Mouse (Mus musculus) MEL (cell line): ENCODE measurements at regions not wholly inside any gene's neighbourhood (a gene's known extent, or its start where the extent isn't known, plus 50 kb on each side); places are given as distances from the start of the nearest gene placed in this dataset.

Experiments used
- DNase-seq: peaks from one replicate; pipeline ENCODE4 v3.0.0; 2011; ENCODE audit warnings: low read depth, low spot score
- H3K27ac ChIP-seq: 2 replicates; pipeline ENCODE4 v1.5.1; 2012; ENCODE audit warnings: low read depth, mild to moderate bottlenecking, control low read depth, low read length, moderate library complexity; ENCODE audit not compliant: control insufficient read depth
- H3K27me3 ChIP-seq, 2 experiments: fragments of 150-350 bp in 1 of 2; sonication (generic) in 1 of 2; 2 replicates each; pipeline ENCODE4 v1.6.1; 2012; ENCODE audit warnings: low read length in 2 of 2, mild to moderate bottlenecking in 2 of 2, improper control_type of control experiment in 1 of 2, moderate library complexity in 1 of 2; ENCODE audit not compliant: insufficient read depth in 2 of 2, control insufficient read depth in 1 of 2
- H3K36me3 ChIP-seq, 2 experiments: 2 replicates each; pipeline ENCODE4 v1.6.1; 2012 to 2014; ENCODE audit warnings: low read length in 2 of 2, improper control_type of control experiment in 1 of 2, inconsistent platforms in 1 of 2, mild to moderate bottlenecking in 1 of 2; ENCODE audit not compliant: insufficient read depth in 2 of 2, control insufficient read depth in 1 of 2
- H3K4me1 ChIP-seq, 2 experiments: fragments of 150-350 bp in 1 of 2; sonication (generic) in 1 of 2; 2 replicates each; pipeline ENCODE4 v1.6.1; 2012; ENCODE audit warnings: low read length in 2 of 2, improper control_type of control experiment in 1 of 2, mild to moderate bottlenecking in 1 of 2; ENCODE audit not compliant: insufficient read depth in 2 of 2, control insufficient read depth in 1 of 2
- H3K4me3 ChIP-seq, 2 experiments: fragments of 150-350 bp in 1 of 2; sonication (generic) in 1 of 2; 2 replicates each; pipeline ENCODE4 v1.5.1; 2012; ENCODE audit warnings: low read depth in 2 of 2, low read length in 2 of 2, mild to moderate bottlenecking in 2 of 2, moderate library complexity in 2 of 2, control low read depth in 1 of 2, improper control_type of control experiment in 1 of 2; ENCODE audit not compliant: control insufficient read depth in 1 of 2, insufficient read depth in 1 of 2
- H3K79me2 ChIP-seq: 2 replicates; pipeline ENCODE4 v1.6.1; 2012; ENCODE audit warnings: mild to moderate bottlenecking, low read length, moderate library complexity; ENCODE audit not compliant: control insufficient read depth, poor library complexity, insufficient read depth
- H3K9ac ChIP-seq: 2 replicates; pipeline ENCODE4 v1.6.1; 2012; ENCODE audit warnings: low read depth, mild to moderate bottlenecking, control low read depth, low read length, moderate library complexity; ENCODE audit not compliant: control insufficient read depth, poor library complexity, severe bottlenecking
- H3K9me3 ChIP-seq: fragments of 150-350 bp; sonication (generic); replicated peaks from 2 replicates; pipeline ENCODE4 v1.6.1; 2012; ENCODE audit warnings: mild to moderate bottlenecking, low read length, improper control_type of control experiment, moderate library complexity; ENCODE audit not compliant: insufficient read depth
- BHLHE40 ChIP-seq: IDR thresholded peaks from 2 replicates; pipeline ENCODE4 v1.6.1; 2012; ENCODE audit warnings: low read depth, mild to moderate bottlenecking, inconsistent platforms, low read length, improper control_type of control experiment, borderline replicate concordance
- CHD2 ChIP-seq: IDR thresholded peaks from 2 replicates; pipeline ENCODE4 v1.6.1; 2011; ENCODE audit warnings: low read length, improper control_type of control experiment
- CTCF ChIP-seq, 3 experiments: IDR thresholded peaks in 2 of 3; conservative IDR thresholded peaks in 1 of 3; 2 replicates each; pipeline ENCODE4 v1.5.1; 2011 to 2012; ENCODE audit warnings: low read length in 3 of 3, low read depth in 2 of 3, mild to moderate bottlenecking in 2 of 3, improper control_type of control experiment in 1 of 3, inconsistent platforms in 1 of 3, mixed read lengths in 1 of 3, moderate library complexity in 1 of 3; ENCODE audit not compliant: control insufficient read depth in 1 of 3, insufficient read depth in 1 of 3, poor library complexity in 1 of 3, severe bottlenecking in 1 of 3
- EP300 ChIP-seq, 2 experiments: IDR thresholded peaks; 2 replicates each; pipeline ENCODE4 v1.6.1; 2011; ENCODE audit warnings: improper control_type of control experiment in 2 of 2, low read length in 2 of 2, low read depth in 1 of 2, mild to moderate bottlenecking in 1 of 2
- ETS1 ChIP-seq: IDR thresholded peaks from 2 replicates; pipeline ENCODE4 v1.6.1; 2012; ENCODE audit warnings: low read depth, mild to moderate bottlenecking, inconsistent platforms, low read length, improper control_type of control experiment, moderate library complexity
- KAT2A ChIP-seq: conservative IDR thresholded peaks from 2 replicates; pipeline ENCODE4 v1.6.1; 2012; ENCODE audit warnings: low read depth, low read length, improper control_type of control experiment, inconsistent platforms
- MAX ChIP-seq: IDR thresholded peaks from 2 replicates; pipeline ENCODE4 v1.6.1; 2011; ENCODE audit warnings: low read length, improper control_type of control experiment
- MAZ ChIP-seq: IDR thresholded peaks from 2 replicates; pipeline ENCODE4 v1.6.1; 2012; ENCODE audit warnings: low read depth, mild to moderate bottlenecking, inconsistent platforms, low read length, improper control_type of control experiment
- NELFE ChIP-seq: IDR thresholded peaks from 2 replicates; pipeline ENCODE4 v1.6.1; 2011; ENCODE audit warnings: low read depth, low read length, improper control_type of control experiment
- POLR2A ChIP-seq, 2 experiments: IDR thresholded peaks; 2 replicates each; pipeline ENCODE4 v1.6.1; 2011 to 2012; ENCODE audit warnings: low read length in 2 of 2, mild to moderate bottlenecking in 2 of 2, control low read depth in 1 of 2, improper control_type of control experiment in 1 of 2, low read depth in 1 of 2, moderate library complexity in 1 of 2; ENCODE audit not compliant: control insufficient read depth in 1 of 2, insufficient read depth in 1 of 2, poor library complexity in 1 of 2
- POLR2AphosphoS2 ChIP-seq: IDR thresholded peaks from 2 replicates; pipeline ENCODE4 v1.6.1; 2011; ENCODE audit warnings: low read length, improper control_type of control experiment
- RCOR1 ChIP-seq: IDR thresholded peaks from 2 replicates; pipeline ENCODE4 v1.6.1; 2012; ENCODE audit warnings: low read depth, mild to moderate bottlenecking, inconsistent platforms, low read length, improper control_type of control experiment
- SIN3A ChIP-seq: IDR thresholded peaks from 2 replicates; pipeline ENCODE4 v1.6.1; 2012; ENCODE audit warnings: low read length, improper control_type of control experiment, inconsistent platforms
- TCF12 ChIP-seq: IDR thresholded peaks from 2 replicates; pipeline ENCODE4 v1.6.1; 2014; ENCODE audit warnings: low read depth, mild to moderate bottlenecking, inconsistent platforms, low read length, improper control_type of control experiment, moderate library complexity
- USF1 ChIP-seq: IDR thresholded peaks from 2 replicates; pipeline ENCODE4 v1.6.1; 2014; ENCODE audit warnings: low read depth, mild to moderate bottlenecking, inconsistent platforms, low read length, improper control_type of control experiment, moderate library complexity
- USF2 ChIP-seq, 2 experiments: IDR thresholded peaks; 2 replicates each; pipeline ENCODE4 v1.6.1; 2011 to 2012; ENCODE audit warnings: improper control_type of control experiment in 2 of 2, low read length in 2 of 2, borderline replicate concordance in 1 of 2, inconsistent platforms in 1 of 2, low read depth in 1 of 2, mild to moderate bottlenecking in 1 of 2; ENCODE audit not compliant: insufficient read depth in 1 of 2
- ZC3H11A ChIP-seq: IDR thresholded peaks from 2 replicates; pipeline ENCODE4 v1.6.1; 2012; ENCODE audit warnings: low read depth, mild to moderate bottlenecking, inconsistent platforms, low read length, improper control_type of control experiment

- Histone ChIP-seq H3K27ac (no peak overlapping the region), H3K9ac (no peak overlapping the region), H3K27me3 (no peaks in the 10 kb centered on the region), H3K36me3 (no peaks in the 10 kb centered on the region), H3K79me2 (no peaks in the 10 kb centered on the region), H3K4me3 (no peak overlapping the region), H3K4me1 (no peaks in the 10 kb centered on the region), H3K9me3 (no peaks in the 10 kb centered on the region)
- no peak for TF ChIP-seq BHLHE40
- TF ChIP-seq RCOR1: no peak
- TF ChIP-seq ETS1: no peak
- no peak for TF ChIP-seq TCF12
- TF ChIP-seq CTCF (IDR thresholded peaks at IDR 0.05 in 2 of 3, conservative IDR thresholded peaks at IDR 0.05 in 1 of 3; ENCODE audit: control insufficient read depth in 1 of 3, insufficient read depth in 1 of 3, low read depth in 2 of 3, low read length in 3 of 3, poor library complexity in 1 of 3, severe bottlenecking in 1 of 3): no peak
- TF ChIP-seq SIN3A: no peak
- TF ChIP-seq ZC3H11A: no peak
- TF ChIP-seq KAT2A: no peak
- TF ChIP-seq MAX: no peak
- no peak for TF ChIP-seq MAZ
- no peak for TF ChIP-seq EP300 (IDR thresholded peaks at IDR 0.05; ENCODE audit: low read depth in 1 of 2, low read length in 2 of 2)
- TF ChIP-seq NELFE: no peak
- no peak for TF ChIP-seq USF2 (IDR thresholded peaks at IDR 0.05; ENCODE audit: borderline replicate concordance in 1 of 2, insufficient read depth in 1 of 2, low read depth in 1 of 2, low read length in 2 of 2)
- no peak for DNase-seq
Measured at GRCm38 (mm10) chr5:68329311-68329710, 297.7 kb downstream of the Grxcr1 start.

GRCm38 (mm10) chr5:68329828-68330227 is 298.2 kb downstream of the Grxcr1 start:
- H3K4me1 ChIP-seq: no peaks in the 10 kb centered on the region
- no peaks in the 10 kb centered on the region for H3K27me3 ChIP-seq
- H3K27ac ChIP-seq: no peak overlapping the region
- no peaks in the 10 kb centered on the region for H3K79me2 ChIP-seq
- H3K4me3 ChIP-seq: no peak overlapping the region
- no peak for DNase-seq
- H3K9me3 ChIP-seq: no peaks in the 10 kb centered on the region
- H3K9ac ChIP-seq: no peak overlapping the region
- H3K36me3 ChIP-seq: no peaks in the 10 kb centered on the region
- no peak for TF ChIP-seq POLR2A (IDR thresholded peaks at IDR 0.05; ENCODE audit: control insufficient read depth in 1 of 2, insufficient read depth in 1 of 2, low read depth in 1 of 2, low read length in 2 of 2, poor library complexity in 1 of 2)
- TF ChIP-seq ETS1: no peak
- TF ChIP-seq RCOR1: no peak
- TF ChIP-seq SIN3A: no peak
- TF ChIP-seq KAT2A: no peak
- no peak for TF ChIP-seq CHD2
- TF ChIP-seq TCF12: no peak
- no peak for TF ChIP-seq POLR2AphosphoS2
- TF ChIP-seq CTCF (IDR thresholded peaks at IDR 0.05 in 2 of 3, conservative IDR thresholded peaks at IDR 0.05 in 1 of 3; ENCODE audit: control insufficient read depth in 1 of 3, insufficient read depth in 1 of 3, low read depth in 2 of 3, low read length in 3 of 3, poor library complexity in 1 of 3, severe bottlenecking in 1 of 3): no peak
- TF ChIP-seq USF1: no peak
- TF ChIP-seq, all 39 proteins: peak for 0
